Mouse (Mus musculus): ENCODE results near the gene Ctla4.

- TF ChIP-seq POLR2A (IDR thresholded peaks at IDR 0.05; ENCODE audit: extremely low read depth, insufficient read depth, low read length) (no peak), CTCF (IDR thresholded peaks at IDR 0.05; ENCODE audit: extremely low read depth, insufficient read depth, low read length) (no peak)
Measured at GRCm38 (mm10) chr1:60962095-60962494, 75.3 kb downstream of the Ctla4 start.

Data from cortical plate, adult 2 months (tissue).